Mouse (Mus musculus): ENCODE data around the gene G6pc.

- TF ChIP-seq POLR2A (IDR thresholded peaks at IDR 0.05; ENCODE audit: borderline replicate concordance, insufficient read depth, low read length), result no peak
- no peak for TF ChIP-seq CTCF (IDR thresholded peaks at IDR 0.05; ENCODE audit: borderline replicate concordance, insufficient read depth, low read depth, low read length)
Observed at GRCm38 (mm10) chr11:101335685-101336084, 31.7 kb upstream of the G6pc start.

Data from cerebellum, adult 2 months (tissue).